Mouse (Mus musculus) telencephalon, adult 2 months (tissue): ENCODE results near the gene Itga9.
"Not testable (repeated sequence)": the region's sequence is repeated elsewhere in the genome, so short reads cannot be mapped to it uniquely, and the experiment has no call there.

Source experiments
- DNase-seq: peaks from one replicate; pipeline ENCODE4 v3.0.0-alpha.2; 2011; ENCODE audit warnings: low read depth, low spot score

The Itga9 gene

GRCm38 (mm10) chr9:118606148-118606816, at the start of gene Itga9:
TSS of gene Itga9 (plus strand) at chr9:118606690.
- DNase-seq, result no peak

GRCm38 (mm10) chr9:118556951-118557780, 49.3 kb upstream of the Itga9 start:
- DNase-seq, result peak; percentile 64

DNA sequence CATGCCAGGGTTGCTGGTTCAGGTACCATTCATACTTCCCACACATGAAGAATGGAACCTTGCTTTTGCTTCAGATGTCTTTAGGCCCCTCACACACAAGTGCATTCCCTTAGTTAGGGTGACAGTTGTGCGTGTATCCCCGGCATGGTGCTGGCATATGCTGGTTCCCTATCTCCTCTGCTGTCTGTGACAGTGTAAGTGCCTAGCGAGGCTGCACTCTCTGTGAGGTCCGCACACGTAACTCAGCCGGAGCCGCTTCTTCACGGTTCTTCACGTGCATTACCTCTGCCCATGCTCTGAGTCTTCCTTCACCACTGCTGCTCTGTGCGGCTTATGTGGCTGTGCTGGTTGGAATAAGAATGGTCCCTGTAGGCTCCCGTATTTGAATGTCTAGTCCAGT, 43.1 kb upstream of the Itga9 start:
- DNase-seq, result no peak

DNA sequence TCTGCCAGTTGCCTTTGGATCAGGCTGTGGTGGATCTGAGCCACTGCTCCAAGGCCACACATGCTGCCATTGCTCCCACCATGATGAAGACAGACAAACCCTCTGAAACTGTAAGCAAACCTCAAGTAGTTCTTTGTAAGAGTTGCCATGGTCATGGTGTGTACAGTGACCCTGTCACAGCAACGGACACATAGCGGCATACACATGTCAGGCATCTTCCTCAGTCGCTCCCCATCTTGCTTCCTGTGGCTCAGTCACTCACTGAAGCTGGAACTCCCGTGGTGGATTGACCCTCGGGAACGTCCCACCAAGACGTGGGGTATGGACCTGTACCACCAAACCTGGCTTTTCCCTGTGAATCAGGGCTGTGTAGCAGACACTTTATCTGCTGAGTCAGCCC, 42.6 kb upstream of the Itga9 start:
- DNase-seq, result no peak

DNA sequence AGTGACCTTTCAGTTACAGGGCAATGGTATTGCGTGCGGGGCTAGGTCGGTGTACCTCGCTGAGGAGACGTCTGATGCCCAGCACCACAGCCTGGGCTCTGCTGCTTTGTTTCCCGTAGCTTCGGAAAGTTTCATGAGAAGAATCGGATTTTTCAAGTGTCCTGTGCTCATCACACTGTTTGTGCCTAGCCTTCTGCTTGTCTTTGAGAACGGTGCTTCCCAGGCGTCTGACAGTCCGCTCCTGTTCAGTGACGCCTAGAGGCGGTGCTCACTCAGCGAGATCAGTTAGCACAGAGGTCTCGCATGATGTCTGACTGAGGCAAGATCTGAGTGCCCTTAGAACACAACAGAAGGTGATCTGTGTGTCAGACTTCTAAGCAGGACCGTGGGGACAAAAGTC, 41.8 kb upstream of the Itga9 start:
- no peak for DNase-seq

DNA sequence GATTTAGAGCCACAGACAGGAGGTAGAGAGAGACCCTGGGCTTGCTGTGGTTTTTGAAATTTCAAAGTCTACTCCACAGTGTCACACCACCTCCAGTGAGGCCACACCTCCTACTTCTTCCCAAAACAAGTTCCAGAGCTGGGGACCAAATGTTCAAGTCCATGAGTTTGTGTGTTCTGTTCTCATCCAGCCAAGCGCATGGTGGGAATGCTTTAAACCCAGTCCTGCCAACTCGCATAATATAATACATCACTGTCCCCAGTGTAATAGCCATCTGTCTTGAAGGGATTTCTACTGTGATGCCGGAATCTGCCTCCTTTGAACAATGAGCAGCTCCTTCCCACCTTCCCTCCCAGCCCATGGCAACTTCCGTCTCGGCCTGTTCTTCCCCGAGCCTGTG, 37.2 kb upstream of the Itga9 start:
- DNase-seq, result peak; percentile 22

DNA sequence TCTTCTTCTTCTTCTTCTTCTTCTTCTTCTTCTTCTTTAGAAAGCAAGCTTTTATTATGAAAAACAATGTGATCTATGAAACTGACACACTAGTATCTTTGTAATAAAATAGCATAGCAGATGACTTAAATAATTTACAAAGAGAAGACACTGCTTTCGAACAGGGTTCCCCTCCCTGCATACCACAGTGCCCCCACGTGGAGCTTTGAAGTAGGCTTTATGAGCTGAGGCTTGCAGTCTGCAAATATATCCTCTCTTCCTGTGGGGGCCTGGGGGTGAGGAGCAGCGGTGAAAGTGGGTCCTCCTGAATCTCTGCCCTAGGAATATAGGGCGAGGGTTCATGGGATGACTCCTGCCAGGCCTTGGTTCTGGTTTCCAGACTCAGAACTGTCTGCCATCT, 35.6 kb upstream of the Itga9 start:
- no peak for DNase-seq

GRCm38 (mm10) chr9:118571701-118572100, 34.8 kb upstream of the Itga9 start:
- no peak for DNase-seq

DNA sequence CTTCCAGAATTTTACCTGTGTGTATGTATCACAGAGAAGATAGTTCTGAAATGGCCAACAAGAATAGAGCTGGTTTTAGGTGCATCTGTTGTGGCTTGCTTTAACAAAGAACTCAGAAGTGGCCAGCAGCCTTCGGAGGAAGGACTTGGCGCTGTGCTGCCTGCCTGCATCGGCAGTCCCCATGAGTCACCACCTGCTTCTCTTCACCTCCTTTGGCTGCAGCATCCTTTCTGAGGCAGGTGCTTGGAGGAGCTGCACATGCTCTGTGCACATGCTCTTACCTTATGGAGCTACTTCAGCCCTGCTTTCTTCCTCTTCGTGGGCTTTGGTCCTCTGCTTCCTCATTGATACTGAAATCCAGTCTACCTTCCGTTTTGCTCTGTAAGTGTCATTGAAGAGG, 31.6 kb upstream of the Itga9 start:
- DNase-seq, result peak; percentile 47

GRCm38 (mm10) chr9:118580371-118580770, 26.1 kb upstream of the Itga9 start:
- no peak for DNase-seq

- no peak for DNase-seq
These were observed 23.7 kb upstream of the Itga9 start for GRCm38 (mm10) chr9:118582757-118583156.

- DNase-seq, result no peak
These were observed 21.7 kb upstream of the Itga9 start for GRCm38 (mm10) chr9:118584838-118585237.

DNA sequence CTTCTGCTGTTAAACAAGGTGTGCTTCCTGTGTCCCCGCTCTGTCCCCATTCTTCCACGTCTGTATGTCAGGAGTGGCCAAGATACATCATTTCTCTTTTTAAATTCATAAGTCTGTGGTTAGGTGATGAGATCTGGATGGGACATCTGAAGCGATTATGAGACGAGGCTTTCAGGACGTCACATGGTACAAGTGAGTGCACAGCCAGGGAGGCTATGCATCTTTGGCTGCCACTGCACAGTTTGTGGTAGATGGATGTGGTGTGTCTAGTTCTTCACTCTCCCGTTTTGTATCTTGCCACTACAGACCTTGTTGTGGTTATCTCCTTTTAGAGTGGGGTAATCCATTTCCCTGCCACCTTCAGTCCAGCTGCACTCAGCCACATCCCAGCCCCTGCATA, 20.5 kb upstream of the Itga9 start:
- no peak for DNase-seq

- no peak for DNase-seq
These were observed 19.4 kb upstream of the Itga9 start for GRCm38 (mm10) chr9:118587115-118587514.

GRCm38 (mm10) chr9:118589249-118589648, 17.2 kb upstream of the Itga9 start:
- no peak for DNase-seq

- no peak for DNase-seq
These were observed 16.3 kb upstream of the Itga9 start for GRCm38 (mm10) chr9:118590230-118590629.

DNA sequence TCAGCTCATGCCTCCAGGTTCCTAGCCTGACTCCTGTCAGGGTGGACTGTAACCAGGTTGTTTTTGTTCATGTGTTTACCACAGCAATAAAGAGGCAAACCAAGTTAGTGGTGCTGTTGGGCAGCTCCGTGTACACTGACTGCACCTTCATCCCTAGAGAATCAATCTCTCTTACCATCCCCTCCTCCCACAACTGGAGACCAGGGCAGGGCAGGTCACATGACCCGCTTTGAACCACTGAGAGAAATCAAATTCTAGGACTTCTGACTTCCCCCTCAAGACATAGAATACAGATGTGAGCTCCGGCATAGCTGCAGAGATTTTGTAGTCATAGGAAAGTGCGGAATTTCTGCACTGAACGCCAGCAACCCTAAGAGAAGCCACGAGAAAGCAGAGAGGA, 14.9 kb upstream of the Itga9 start:
- no peak for DNase-seq

GRCm38 (mm10) chr9:118592585-118593249, 13.8 kb upstream of the Itga9 start:
- DNase-seq, result no peak

- no peak for DNase-seq
These were observed 13.0 kb upstream of the Itga9 start for GRCm38 (mm10) chr9:118593443-118593842.

GRCm38 (mm10) chr9:118596767-118597166, 9.7 kb upstream of the Itga9 start:
- no peak for DNase-seq

GRCm38 (mm10) chr9:118600393-118600792, 6.1 kb upstream of the Itga9 start:
- DNase-seq, result not testable (repeated sequence)

DNA sequence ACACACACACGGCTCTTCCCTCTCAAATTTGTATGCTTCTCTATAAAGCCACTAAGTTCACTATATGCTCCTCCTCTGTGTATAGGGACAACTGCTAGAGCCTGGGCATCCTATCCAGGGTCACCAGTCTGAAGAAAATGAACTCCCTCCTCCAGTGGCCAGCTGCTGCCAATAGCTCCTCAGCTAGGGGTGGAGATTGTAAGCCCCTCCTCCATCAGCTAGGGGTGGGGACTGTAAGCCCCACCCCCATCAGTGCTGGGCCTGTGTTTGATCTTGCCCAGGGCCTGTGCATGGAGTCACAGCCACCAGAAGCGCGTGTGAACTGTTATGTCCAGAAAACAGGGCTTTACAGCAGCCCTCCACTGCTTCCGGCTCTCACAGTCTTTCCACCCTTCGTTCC, 3.9 kb upstream of the Itga9 start:
- no peak for DNase-seq
